In the genomic region with DNA sequence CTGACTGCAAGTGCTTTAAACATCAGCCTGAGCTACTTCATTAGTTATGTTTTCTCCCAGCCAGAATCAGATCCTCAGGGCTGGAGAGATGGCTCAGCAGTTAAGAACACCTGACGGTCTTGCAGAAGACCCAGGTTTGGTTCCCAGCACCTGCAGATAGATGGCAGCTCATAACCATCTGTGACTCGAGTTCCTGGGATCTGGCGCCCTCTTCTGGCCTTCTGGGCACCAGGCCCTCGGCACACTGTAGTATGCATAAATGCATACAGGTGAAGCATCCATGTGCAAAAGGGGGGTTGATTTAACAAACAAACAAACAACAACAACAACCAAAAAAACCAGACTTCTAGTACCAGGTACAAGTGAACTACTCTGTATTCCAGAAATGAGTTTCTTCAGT, we compare ENCODE assay signal across 14 mouse cellular contexts.
DNase-seq lines count a peak whose midpoint lies in the region; ATAC-seq and TF ChIP-seq lines count a peak whose summit lies in the region.
"Had no signal": no experiment of that assay in that cellular context is flagged by ENCODE, and none has a peak within 500 bp of the region (broad histone marks: within the 10 kb centered on the region; RNA-seq: fewer than 3 reads in every experiment).

No protein-coding gene starts in this region.

- no peak for TF ChIP-seq EP300 in lung, postnatal 0 days (IDR thresholded peaks at IDR 0.05)

- in situ Hi-C loops in ES-E14 (cut with MboI; ENCODE audit: low sequenced_read_pairs in 2 of 2, unreplicated experiment in 2 of 2) = no loop called here

- peak; percentile 78 for DNase-seq in heart, adult 11 months
- no peak for DNase-seq in heart, embryonic 10.5 days (ENCODE audit: low spot score)
- no peak for DNase-seq in lung, postnatal 0 days (ENCODE audit: low spot score)
- no peak for DNase-seq in lung, postnatal 36 days
- no peak for DNase-seq in ES-E14 (ENCODE audit: low read depth, low spot score)
- peak; percentile 2 for DNase-seq in splenic B cell, adult 2 months (ENCODE audit: low read depth, low spot score)
- no peak for DNase-seq in spleen, postnatal 36 days (ENCODE audit: low spot score in 2 of 2)
- DNase-seq in heart, postnatal 4 days = no peak
- DNase-seq: cerebellum, adult 18-20 months; kidney, adult 11 months; right cerebral cortex, postnatal 25 days had no signal

- H3K36me3 ChIP-seq in heart, embryonic 10.5 days = no peaks in the 10 kb centered on the region
- no peaks in the 10 kb centered on the region for H3K36me3 ChIP-seq in lung, postnatal 0 days (ENCODE audit: insufficient read depth, low read length)
- H3K36me3 ChIP-seq in ES-E14 (ENCODE audit: control insufficient read depth, insufficient read depth, low read length, poor library complexity, severe bottlenecking) = no peaks in the 10 kb centered on the region
- H3K36me3 ChIP-seq in splenic B cell, adult 2 months (ENCODE audit: control insufficient read depth, insufficient read depth, low read length, poor library complexity, severe bottlenecking) = no peaks in the 10 kb centered on the region
- H3K36me3 ChIP-seq: embryonic facial prominence, embryonic 10.5 days; stomach, embryonic 15.5 days had no signal

- TF ChIP-seq CTCF in lung, postnatal 0 days (IDR thresholded peaks at IDR 0.05) = 0 out of 2 replicates have a peak, but pooled peaks have one; percentile 23

- no peak overlapping the region for H3K9ac ChIP-seq in lung, postnatal 0 days (replicated peaks; ENCODE audit: low read depth)
- H3K9ac ChIP-seq in ES-E14 (ENCODE audit: insufficient read depth, low read depth, low read length, poor library complexity, severe bottlenecking) = no peak overlapping the region
- H3K9ac ChIP-seq: stomach, embryonic 15.5 days had no signal

- H3K4me3 ChIP-seq in heart, embryonic 10.5 days = no peak overlapping the region
- H3K4me3 ChIP-seq in lung, postnatal 0 days (ENCODE audit: low read depth, low read length) = no peak overlapping the region
- H3K4me3 ChIP-seq in ES-E14 (ENCODE audit: insufficient read depth in 1 of 2, low read depth in 1 of 2, low read length in 2 of 2, poor library complexity in 1 of 2, severe bottlenecking in 1 of 2) = no peak overlapping the region
- H3K4me3 ChIP-seq: embryonic facial prominence, embryonic 10.5 days; megakaryocyte, embryonic 14.5 days; stomach, embryonic 15.5 days had no signal

- no peaks in the 10 kb centered on the region for H3K27me3 ChIP-seq in heart, embryonic 10.5 days (ENCODE audit: insufficient read depth, poor library complexity, severe bottlenecking)
- H3K27me3 ChIP-seq in lung, postnatal 0 days (replicated peaks; ENCODE audit: insufficient read depth, low read length) = no peaks in the 10 kb centered on the region
- no peaks in the 10 kb centered on the region for H3K27me3 ChIP-seq in splenic B cell, adult 2 months (ENCODE audit: control insufficient read depth, insufficient read depth, low read length, poor library complexity, severe bottlenecking)
- H3K27me3 ChIP-seq: megakaryocyte, embryonic 14.5 days; stomach, embryonic 15.5 days had no signal

- WGBS in heart, embryonic 10.5 days = 74% methylated on average over 4 of the region's 4 CpGs
- WGBS in lung, postnatal 0 days = 70% methylated on average over 4 of the region's 4 CpGs

- no peak overlapping the region for H3K27ac ChIP-seq in heart, embryonic 10.5 days
- no peak overlapping the region for H3K27ac ChIP-seq in lung, postnatal 0 days (ENCODE audit: low read length)
- H3K27ac ChIP-seq in ES-E14 (ENCODE audit: insufficient read depth, low read depth, low read length, poor library complexity, severe bottlenecking) = no peak overlapping the region
- H3K27ac ChIP-seq: embryonic facial prominence, embryonic 10.5 days; stomach, embryonic 15.5 days had no signal

- no peaks in the 10 kb centered on the region for H3K9me3 ChIP-seq in heart, embryonic 10.5 days
- no peaks in the 10 kb centered on the region for H3K9me3 ChIP-seq in lung, postnatal 0 days (ENCODE audit: low read length)
- no peaks in the 10 kb centered on the region for H3K9me3 ChIP-seq in ES-E14 (ENCODE audit: control insufficient read depth, insufficient read depth, low read depth, low read length)
- H3K9me3 ChIP-seq: embryonic facial prominence, embryonic 10.5 days; stomach, embryonic 15.5 days had no signal

- H3K4me2 ChIP-seq in lung, postnatal 0 days (replicated peaks; ENCODE audit: low read depth, low read length) = no peak overlapping the region
- H3K4me2 ChIP-seq: stomach, embryonic 15.5 days had no signal

- no peaks in the 10 kb centered on the region for H3K4me1 ChIP-seq in heart, embryonic 10.5 days
- no peaks in the 10 kb centered on the region for H3K4me1 ChIP-seq in lung, postnatal 0 days (ENCODE audit: insufficient read depth, low read depth, low read length)
- peaks cover 0 to 5% of the 10 kb centered on the region in 2 experiments; a peak in 1 of 4 replicates for H3K4me1 ChIP-seq in ES-E14 (ENCODE audit: control insufficient read depth in 2 of 2, insufficient read depth in 2 of 2, low read length in 2 of 2, poor library complexity in 1 of 2)
- H3K4me1 ChIP-seq: megakaryocyte, embryonic 14.5 days; stomach, embryonic 15.5 days had no signal

- no peak for ATAC-seq in lung, postnatal 0 days

TF ChIP-seq in ES-E14, 5 proteins besides CTCF, POLR2A, EP300 and RAD21:
- TF ChIP-seq ZC3H11A (IDR thresholded peaks at IDR 0.05; ENCODE audit: borderline replicate concordance, low read depth, low read length) = peak; percentile 54; the same call in 1 of the 2 replicates
- TF ChIP-seq ZNF384 (IDR thresholded peaks at IDR 0.05; ENCODE audit: low read depth, low read length) = no peak
- no peak for TF ChIP-seq CHD2 (IDR thresholded peaks at IDR 0.05; ENCODE audit: low read depth, low read length)
TF ChIP-seq in ES-E14: peak in this region for 1.

Comparison
In these comparisons a context has a peak if more than half of its experiments do, and no peak if none do; other contexts are left out.
1. DNase-seq: peak in heart, adult 11 months (single experiment) and splenic B cell, adult 2 months (single experiment); none in heart, embryonic 10.5 days (single experiment), lung, postnatal 0 days (single experiment), lung, postnatal 36 days (single experiment), ES-E14 (single experiment), spleen, postnatal 36 days (0 of 2) and heart, postnatal 4 days (single experiment).